19 mouse cellular contexts compared by ENCODE assay signal in the genomic region with DNA sequence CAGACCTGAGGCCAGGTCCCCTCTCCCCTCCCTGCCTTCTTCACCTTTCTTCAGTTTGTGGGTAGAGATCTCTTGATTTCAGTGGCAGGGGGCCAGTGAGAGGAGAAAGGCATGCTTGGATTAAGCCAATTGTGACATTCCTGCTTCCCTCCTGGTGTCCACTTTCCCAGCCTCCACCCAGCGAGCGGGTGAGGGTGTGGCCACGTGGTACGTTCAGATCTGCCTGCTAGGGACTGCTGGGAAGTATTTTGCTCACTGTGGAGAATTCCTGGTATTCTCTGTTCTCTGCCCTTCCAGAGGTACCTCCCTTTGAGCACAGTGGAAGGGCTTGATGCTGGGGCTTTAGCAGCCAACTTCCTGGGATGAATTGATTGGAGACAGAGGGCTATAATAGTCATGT.
DNase-seq lines count a peak whose midpoint lies in the region; ATAC-seq lines count a peak whose summit lies in the region.
"Had no signal": no experiment of that assay in that cellular context is flagged by ENCODE, and none has a peak within 500 bp of the region (broad histone marks: within the 10 kb centered on the region; RNA-seq: fewer than 3 reads in every experiment).

No protein-coding gene starts in this region.

- no peak overlapping the region for H3K4me2 ChIP-seq in heart, embryonic 15.5 days
- no peak overlapping the region for H3K4me2 ChIP-seq in forebrain, embryonic 16.5 days (ENCODE audit: low read length)
- H3K4me2 ChIP-seq: forebrain, embryonic 15.5 days; hindbrain, embryonic 13.5 days; limb, embryonic 15.5 days; lung, embryonic 14.5 days; midbrain, embryonic 11.5 days had no signal

- no peak overlapping the region for H3K27ac ChIP-seq in heart, embryonic 15.5 days
- H3K27ac ChIP-seq in forebrain, embryonic 16.5 days (ENCODE audit: low read length), result no peak overlapping the region
- H3K27ac ChIP-seq: forebrain, embryonic 15.5 days; hindbrain, embryonic 13.5 days; limb, embryonic 15.5 days had no signal

- DNase-seq in heart, adult 18-20 months, result no peak
- DNase-seq in Muller cell, postnatal 12 days (ENCODE audit: inconsistent ontology term), result peak; percentile 57
- peak; percentile 35 for DNase-seq in heart, postnatal 4 days
- DNase-seq in kidney, postnatal 25 days, result peak; percentile 60 to 85
- no peak for DNase-seq in urinary bladder, postnatal 4 days (ENCODE audit: low spot score in 2 of 2)
- DNase-seq in left cerebral cortex, postnatal 36 days (ENCODE audit: low spot score in 2 of 2), result no peak
- DNase-seq: cerebellum, adult 11 months; gastrocnemius, postnatal 10 days; lung, embryonic 14.5 days; thymus, adult 2 months had no signal

- H3K9me3 ChIP-seq in heart, embryonic 15.5 days (replicated peaks), result no peaks in the 10 kb centered on the region
- no peaks in the 10 kb centered on the region for H3K9me3 ChIP-seq in forebrain, embryonic 16.5 days (ENCODE audit: control insufficient read depth, low read length)
- H3K9me3 ChIP-seq: forebrain, embryonic 15.5 days; hindbrain, embryonic 13.5 days; limb, embryonic 15.5 days had no signal

- WGBS in heart, embryonic 15.5 days, result 20% methylated on average over 4 of the region's 4 CpGs
- WGBS in forebrain, embryonic 16.5 days, result 28% methylated on average over 4 of the region's 4 CpGs

- peak; percentile 41; the same call in 1 of the 2 replicates for ATAC-seq in heart, embryonic 15.5 days (replicated peaks; ENCODE audit: insufficient number of reproducible peaks, insufficient read depth, low FRiP score, low read depth)
- no peak for ATAC-seq in forebrain, embryonic 16.5 days
- ATAC-seq: activated CD4-positive, CD25-positive, alpha-beta regulatory T cell, adult 4 months; CD4-positive, CD25-positive, alpha-beta regulatory T cell, adult 4 months; forebrain, embryonic 15.5 days; intestine, postnatal 0 days had no signal

- intact Hi-C loops in left cerebral cortex, postnatal 36 days (cut with DNase I), result no loop called here

- H3K36me3 ChIP-seq in heart, embryonic 15.5 days, result no peaks in the 10 kb centered on the region
- no peaks in the 10 kb centered on the region for H3K36me3 ChIP-seq in forebrain, embryonic 16.5 days (ENCODE audit: control insufficient read depth, insufficient read depth)
- H3K36me3 ChIP-seq: forebrain, embryonic 15.5 days; hindbrain, embryonic 13.5 days; limb, embryonic 15.5 days had no signal

- H3K4me3 ChIP-seq in heart, embryonic 15.5 days, result no peak overlapping the region
- no peak overlapping the region for H3K4me3 ChIP-seq in forebrain, embryonic 16.5 days (replicated peaks; ENCODE audit: low read length)
- H3K4me3 ChIP-seq: forebrain, embryonic 15.5 days; hindbrain, embryonic 13.5 days; limb, embryonic 15.5 days had no signal

- no peak overlapping the region for H3K9ac ChIP-seq in heart, embryonic 15.5 days
- no peak overlapping the region for H3K9ac ChIP-seq in forebrain, embryonic 16.5 days (replicated peaks; ENCODE audit: low read depth, low read length)
- H3K9ac ChIP-seq: forebrain, embryonic 15.5 days; hindbrain, embryonic 13.5 days; limb, embryonic 15.5 days; lung, embryonic 14.5 days had no signal

- peaks cover 52% of the 10 kb centered on the region for H3K4me1 ChIP-seq in heart, embryonic 15.5 days (replicated peaks)
- H3K4me1 ChIP-seq in forebrain, embryonic 16.5 days (replicated peaks; ENCODE audit: control insufficient read depth, insufficient read depth, low read length), result peaks cover 16% of the 10 kb centered on the region

- no peaks in the 10 kb centered on the region for H3K27me3 ChIP-seq in heart, embryonic 15.5 days
- no peaks in the 10 kb centered on the region for H3K27me3 ChIP-seq in forebrain, embryonic 16.5 days (replicated peaks; ENCODE audit: control insufficient read depth, insufficient read depth, low read length)
- H3K27me3 ChIP-seq: limb, embryonic 15.5 days had no signal

Comparison
In these comparisons a context has a peak if more than half of its experiments do, and no peak if none do; other contexts are left out.
1. DNase-seq: peak in Muller cell, postnatal 12 days (single experiment), heart, postnatal 4 days (single experiment) and kidney, postnatal 25 days (2 of 2); none in heart, adult 18-20 months (0 of 2), urinary bladder, postnatal 4 days (0 of 2) and left cerebral cortex, postnatal 36 days (0 of 2).